Mouse (Mus musculus) limb, embryonic 12.5 days (tissue): Measurements from ENCODE around the gene Gstp2. TPM values are rescaled to one million over a fixed set of nuclear protein-coding genes. Genes with fewer than 3 reads are reported as not detected.

Experiments
- ATAC-seq: fragments of 200-750 bp; cut with Nextera tagmentation; 2 replicates; pipeline ENCODE4 v1.8.0; 2017; ENCODE audit warnings: low read depth, moderate TSS enrichment; ENCODE audit not compliant: insufficient number of reproducible peaks, insufficient read depth, low FRiP score, low TSS enrichment
- H3K27ac ChIP-seq: fragments of 300-500 bp; sonication (generic); 2 replicates; pipeline ENCODE4 v1.5.1; 2016; ENCODE audit warnings: mild to moderate bottlenecking, moderate library complexity
- H3K27me3 ChIP-seq: fragments of 300-500 bp; sonication (generic); 2 replicates; pipeline ENCODE4 v1.6.1; 2016; ENCODE audit warnings: mild to moderate bottlenecking, moderate library complexity
- H3K36me3 ChIP-seq: fragments of 300-500 bp; sonication (generic); 2 replicates; pipeline ENCODE4 v1.6.1; 2016; ENCODE audit warnings: mild to moderate bottlenecking, moderate library complexity
- H3K4me1 ChIP-seq: fragments of 300-500 bp; sonication (generic); replicated peaks from 2 replicates; pipeline ENCODE4 v1.6.1; 2016
- H3K4me2 ChIP-seq: fragments of 300-500 bp; sonication (generic); 2 replicates; pipeline ENCODE4 v1.6.1; 2016; ENCODE audit warnings: mild to moderate bottlenecking, moderate library complexity
- H3K4me3 ChIP-seq: fragments of 300-500 bp; sonication (generic); replicated peaks from 2 replicates; pipeline ENCODE4 v1.5.1; 2016; ENCODE audit warnings: mild to moderate bottlenecking
- H3K9ac ChIP-seq: fragments of 300-500 bp; sonication (generic); replicated peaks from 2 replicates; pipeline ENCODE4 v1.6.1; 2016; ENCODE audit warnings: mild to moderate bottlenecking, moderate library complexity
- H3K9me3 ChIP-seq: fragments of 300-500 bp; sonication (generic); 2 replicates; pipeline ENCODE4 v1.6.1; 2016; ENCODE audit warnings: mild to moderate bottlenecking, moderate library complexity
- WGBS: fragments of 180-500 bp; shearing (Covaris S2); methylation state at CpG from one replicate; pipeline ENCODE4 v1.1.7; 2016; 5-methylcytosine and 5-hydroxymethylcytosine counted together
- polyA plus RNA-seq: library from polyadenylated mRNA; unstranded; fragments of >200 nt; fragmentation: Nextera tagmentation; extraction: Ambion mirVana; gene quantifications from 2 replicates; pipeline ENCODE4 v1.2.1, GENCODE M21; 2016

Gstp2 gene
- polyA plus RNA-seq, 1 experiment from 2014 or later: 1.8 TPM

- WGBS: 88% methylated on average over 3 of the region's 3 CpGs
- H3K27ac ChIP-seq: no peak overlapping the region
- no peak overlapping the region for H3K4me2 ChIP-seq
- no peak for ATAC-seq
- H3K4me1 ChIP-seq: peaks cover 9% of the 10 kb centered on the region
- H3K9me3 ChIP-seq: no peaks in the 10 kb centered on the region
- 0 out of 2 replicates have a peak, but pooled peaks cover 8% of the 10 kb centered on the region for H3K27me3 ChIP-seq
- no peak overlapping the region for H3K9ac ChIP-seq
- no peak overlapping the region for H3K4me3 ChIP-seq
- no peaks in the 10 kb centered on the region for H3K36me3 ChIP-seq
Observed at GRCm38 (mm10) chr19:3995505-3995904, 50.3 kb downstream of the Gstp2 start.

- no peak overlapping the region for H3K9ac ChIP-seq
- 65% methylated on average over 6 of the region's 6 CpGs for WGBS
- no peak overlapping the region for H3K4me2 ChIP-seq
- no peak overlapping the region for H3K27ac ChIP-seq
- H3K36me3 ChIP-seq: no peaks in the 10 kb centered on the region
- no peaks in the 10 kb centered on the region for H3K9me3 ChIP-seq
- no peak overlapping the region for H3K4me3 ChIP-seq
- peaks cover 9% of the 10 kb centered on the region for H3K4me1 ChIP-seq
- ATAC-seq: no peak
- H3K27me3 ChIP-seq: 0 out of 2 replicates have a peak, but pooled peaks cover 8% of the 10 kb centered on the region
Observed at GRCm38 (mm10) chr19:3994932-3995331, 50.9 kb downstream of the Gstp2 start.

- H3K4me1 ChIP-seq: peaks cover 5% of the 10 kb centered on the region; the same call in 1 of the 2 replicates
- no peak within 1 kb of the TSS for H3K4me2 ChIP-seq
- no peaks in the 10 kb centered on the region; the same call in 1 of the 2 replicates for H3K9me3 ChIP-seq
- no peaks in the 10 kb centered on the region for H3K36me3 ChIP-seq
- no peak within 1 kb of the TSS for H3K9ac ChIP-seq
- H3K27me3 ChIP-seq: 0 out of 2 replicates have a peak, but pooled peaks cover 8% of the 10 kb centered on the region
- WGBS: 37% methylated on average over 5 of the region's 5 CpGs
- ATAC-seq: no peak
- no peak within 1 kb of the TSS for H3K27ac ChIP-seq
- H3K4me3 ChIP-seq: no peak within 1 kb of the TSS
Observed at GRCm38 (mm10) chr19:3992416-3992815, 53.4 kb downstream of the Gstp2 start, which contains the start of gene Tbx10. Gene Tbx10, plus strand, starts transcription at chr19:3992752.

GRCm38 (mm10) chr19:3991966-3992365 is 53.9 kb downstream of the Gstp2 start:
- H3K27me3 ChIP-seq: 0 out of 2 replicates have a peak, but pooled peaks cover 8% of the 10 kb centered on the region
- no peak overlapping the region for H3K27ac ChIP-seq
- H3K4me3 ChIP-seq: no peak overlapping the region
- no peak for ATAC-seq
- 85% methylated on average over 3 of the region's 3 CpGs for WGBS
- no peaks in the 10 kb centered on the region; the same call in 1 of the 2 replicates for H3K9me3 ChIP-seq
- no peaks in the 10 kb centered on the region for H3K36me3 ChIP-seq
- H3K9ac ChIP-seq: no peak overlapping the region
- peaks cover 7% of the 10 kb centered on the region for H3K4me1 ChIP-seq
- H3K4me2 ChIP-seq: no peak overlapping the region

- ATAC-seq: no peak
- H3K27me3 ChIP-seq: 0 out of 2 replicates have a peak, but pooled peaks cover 8% of the 10 kb centered on the region
- H3K4me2 ChIP-seq: no peak overlapping the region
- H3K9me3 ChIP-seq: no peaks in the 10 kb centered on the region; the same call in 1 of the 2 replicates
- WGBS: 96% methylated on average over 3 of the region's 3 CpGs
- H3K9ac ChIP-seq: no peak overlapping the region
- no peaks in the 10 kb centered on the region for H3K36me3 ChIP-seq
- H3K27ac ChIP-seq: no peak overlapping the region
- peaks cover 11% of the 10 kb centered on the region for H3K4me1 ChIP-seq
- H3K4me3 ChIP-seq: no peak overlapping the region
Observed at GRCm38 (mm10) chr19:3991562-3991961, 54.3 kb downstream of the Gstp2 start.

- ATAC-seq: no peak
- no peak overlapping the region for H3K9ac ChIP-seq
- no peaks in the 10 kb centered on the region for H3K36me3 ChIP-seq
- no peak overlapping the region for H3K4me3 ChIP-seq
- no peaks in the 10 kb centered on the region; the same call in 1 of the 2 replicates for H3K9me3 ChIP-seq
- 0 out of 2 replicates have a peak, but pooled peaks cover 8% of the 10 kb centered on the region for H3K27me3 ChIP-seq
- WGBS: 28% methylated on average over 6 of the region's 6 CpGs
- H3K4me1 ChIP-seq: peaks cover 15% of the 10 kb centered on the region
- H3K4me2 ChIP-seq: no peak overlapping the region
- no peak overlapping the region for H3K27ac ChIP-seq
Observed at GRCm38 (mm10) chr19:3990804-3991203, 55.0 kb downstream of the Gstp2 start.

Other genes starting within 250 kb of the Gstp2 start
- 55.7 and 62.8 TPM in 2 replicates for gene Chka, start 194.2 kb downstream of the Gstp2 start, polyA plus RNA-seq
- gene Tcirg1, start 138.9 kb downstream of the Gstp2 start, polyA plus RNA-seq: 41.3 and 47.0 TPM in 2 replicates
- gene Ndufs8, start 133.2 kb downstream of the Gstp2 start, polyA plus RNA-seq: 242 and 257 TPM in 2 replicates
- gene Aldh3b1, start 116.2 kb downstream of the Gstp2 start, polyA plus RNA-seq: 0.60 and 0.65 TPM in 2 replicates
- 11.7 and 12.1 TPM in 2 replicates for gene Unc93b1, start 110.8 kb downstream of the Gstp2 start, polyA plus RNA-seq
- gene Aldh3b3, start 87.4 kb downstream of the Gstp2 start, polyA plus RNA-seq: not detected in 2 replicates
- 2.7 and 3.6 TPM in 2 replicates for gene Aldh3b2, start 73.7 kb downstream of the Gstp2 start, polyA plus RNA-seq
- 3.6 and 3.7 TPM in 2 replicates for gene Acy3, start 59.5 kb downstream of the Gstp2 start, polyA plus RNA-seq
- gene Tbx10, start 53.3 kb downstream of the Gstp2 start, polyA plus RNA-seq: not detected in 2 replicates
- 30.8 and 31.5 TPM in 2 replicates for gene Nudt8, start 45.4 kb downstream of the Gstp2 start, polyA plus RNA-seq
- gene Gm49405, start 45.4 kb downstream of the Gstp2 start, polyA plus RNA-seq: 4.6 and 5.5 TPM in 2 replicates
- gene Doc2g, start 42.7 kb downstream of the Gstp2 start, polyA plus RNA-seq: 6.8 and 7.6 TPM in 2 replicates
- 180 and 201 TPM in 2 replicates for gene Ndufv1, start 33.2 kb downstream of the Gstp2 start, polyA plus RNA-seq
- 476 and 504 TPM in 2 replicates for gene Gstp1, start 8.0 kb downstream of the Gstp2 start, polyA plus RNA-seq
- gene Gstp3, start 13.5 kb upstream of the Gstp2 start, polyA plus RNA-seq: not detected in 2 replicates
- gene Cabp2, start 35.6 kb upstream of the Gstp2 start, polyA plus RNA-seq: not detected in 2 replicates
- 66.9 and 67.1 TPM in 2 replicates for gene Cdk2ap2, start 51.2 kb upstream of the Gstp2 start, polyA plus RNA-seq
- gene Pitpnm1, start 54.0 kb upstream of the Gstp2 start, polyA plus RNA-seq: 11.6 and 13.0 TPM in 2 replicates
- gene Aip, start 79.8 kb upstream of the Gstp2 start, polyA plus RNA-seq: 86.5 and 87.5 TPM in 2 replicates
- gene Gpr152, start 93.8 kb upstream of the Gstp2 start, polyA plus RNA-seq: not detected in 2 replicates
- gene Cabp4, start 98.0 kb upstream of the Gstp2 start, polyA plus RNA-seq: 0.12 and 0.14 TPM in 2 replicates
- 125 and 131 TPM in 2 replicates for gene Coro1b, start 102.6 kb upstream of the Gstp2 start, polyA plus RNA-seq
- 1.3 and 1.4 TPM in 2 replicates for gene Ptprcap, start 107.6 kb upstream of the Gstp2 start, polyA plus RNA-seq
- 63.3 and 69.4 TPM in 2 replicates for gene Rps6kb2, start 117.3 kb upstream of the Gstp2 start, polyA plus RNA-seq
- 2.3 and 3.1 TPM in 2 replicates for gene Carns1, start 129.5 kb upstream of the Gstp2 start, polyA plus RNA-seq
- gene Tbc1d10c, start 145.3 kb upstream of the Gstp2 start, polyA plus RNA-seq: 0.60 and 1.5 TPM in 2 replicates
- 834 and 845 TPM in 2 replicates for gene Ppp1ca, start 146.0 kb upstream of the Gstp2 start, polyA plus RNA-seq
- gene Rad9a, start 155.6 kb upstream of the Gstp2 start, polyA plus RNA-seq: 38.4 and 44.9 TPM in 2 replicates
- 8.6 and 9.1 TPM in 2 replicates for gene Clcf1, start 168.2 kb upstream of the Gstp2 start, polyA plus RNA-seq
- not detected in 2 replicates for gene AC109138.7, start 168.3 kb upstream of the Gstp2 start, polyA plus RNA-seq
- 13.8 and 16.2 TPM in 2 replicates for gene Pold4, start 185.9 kb upstream of the Gstp2 start, polyA plus RNA-seq
- 9.1 and 11.6 TPM in 2 replicates for gene Ssh3, start 223.2 kb upstream of the Gstp2 start, polyA plus RNA-seq
- gene Ankrd13d, start 237.1 kb upstream of the Gstp2 start, polyA plus RNA-seq: 12.6 and 12.9 TPM in 2 replicates